Mouse (Mus musculus): Measurements from ENCODE around the gene Nfia.
A peak's percentile ranks its signal among the peaks of the same experiment; 100 is the strongest.

DNA sequence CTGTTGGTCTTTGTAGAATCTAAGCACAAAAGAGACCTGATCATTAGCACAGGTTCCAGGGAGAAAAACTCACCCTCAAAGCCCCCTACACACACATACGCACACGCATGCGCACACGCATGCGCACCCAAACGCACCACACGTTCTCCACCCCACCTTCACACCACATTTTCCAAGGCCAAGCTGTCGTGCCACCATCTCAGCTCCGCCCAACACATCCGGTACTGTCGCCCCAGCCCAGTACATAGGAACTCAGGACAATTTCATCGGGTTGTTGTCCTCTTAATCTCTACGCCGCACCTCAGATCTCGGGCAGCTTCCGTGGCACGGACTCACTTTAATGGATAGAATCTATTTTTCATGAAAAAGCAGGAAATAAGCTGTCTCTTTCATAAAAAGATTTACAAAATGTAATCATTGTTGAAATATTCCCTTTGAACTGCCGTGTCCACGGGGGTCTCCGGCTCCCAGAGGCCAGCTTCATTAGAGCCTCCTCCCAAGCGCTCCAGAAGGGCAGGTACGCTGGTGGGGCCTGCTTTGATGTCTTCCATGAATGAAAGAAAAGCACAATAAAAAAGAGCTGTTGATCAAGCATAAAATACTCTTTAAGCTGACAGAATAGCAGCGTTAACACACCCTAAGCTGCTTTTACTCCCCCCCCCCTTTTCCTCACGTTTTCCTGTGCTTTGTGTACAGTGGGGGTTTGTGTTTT lies 330.2 kb downstream of the Nfia start:
- TF ChIP-seq CTCF (IDR thresholded peaks at IDR 0.05; ENCODE audit: low read depth, low read length) (0 out of 2 replicates have a peak, but pooled peaks have one; percentile 16), POLR2A (IDR thresholded peaks at IDR 0.05; ENCODE audit: borderline replicate concordance, low read depth, low read length) (no peak)

All from bone marrow macrophage, adult 2 months (primary cell).